Mouse (Mus musculus): ENCODE results near the gene Syn3.
"Not testable (repeated sequence)": the region's sequence is repeated elsewhere in the genome, so short reads cannot be mapped to it uniquely, and the experiment has no call there.

DNA sequence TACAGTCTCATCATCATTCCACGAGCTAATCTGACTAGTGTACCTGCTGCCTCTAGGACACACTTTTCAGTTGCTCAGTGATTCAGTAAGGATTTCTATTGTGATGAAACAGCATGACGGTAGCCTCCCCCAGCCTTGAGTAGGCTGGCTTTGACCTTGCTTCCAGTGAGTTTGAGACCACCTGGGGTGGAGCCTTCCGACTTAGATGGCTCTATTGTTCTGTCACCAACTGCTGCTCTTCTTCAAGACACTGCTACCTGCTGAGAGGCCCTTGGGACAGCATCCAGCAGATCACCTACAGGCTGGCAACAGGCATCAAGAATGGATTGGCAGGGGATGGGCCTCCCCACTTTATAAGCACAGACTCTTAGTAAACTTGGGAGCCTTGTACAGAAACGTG lies 63.7 kb downstream of the Syn3 start:
- not testable (repeated sequence) for TF ChIP-seq ZNF384 (IDR thresholded peaks at IDR 0.05; ENCODE audit: low read depth, low read length); HCFC1 (IDR thresholded peaks at IDR 0.05; ENCODE audit: borderline replicate concordance, insufficient read depth, low read length); CHD2 (IDR thresholded peaks at IDR 0.05; ENCODE audit: low read depth, low read length); MAFK (IDR thresholded peaks at IDR 0.05; ENCODE audit: insufficient read depth, low read depth, low read length); ZC3H11A (IDR thresholded peaks at IDR 0.05; ENCODE audit: borderline replicate concordance, low read depth, low read length)
